Mouse (Mus musculus) cerebellum, adult 11 months (tissue): Measurements from ENCODE around the gene Pex11g.

Experiments
- DNase-seq: peaks from one replicate; pipeline ENCODE4 v3.0.0; 2022

The Pex11g gene

DNA sequence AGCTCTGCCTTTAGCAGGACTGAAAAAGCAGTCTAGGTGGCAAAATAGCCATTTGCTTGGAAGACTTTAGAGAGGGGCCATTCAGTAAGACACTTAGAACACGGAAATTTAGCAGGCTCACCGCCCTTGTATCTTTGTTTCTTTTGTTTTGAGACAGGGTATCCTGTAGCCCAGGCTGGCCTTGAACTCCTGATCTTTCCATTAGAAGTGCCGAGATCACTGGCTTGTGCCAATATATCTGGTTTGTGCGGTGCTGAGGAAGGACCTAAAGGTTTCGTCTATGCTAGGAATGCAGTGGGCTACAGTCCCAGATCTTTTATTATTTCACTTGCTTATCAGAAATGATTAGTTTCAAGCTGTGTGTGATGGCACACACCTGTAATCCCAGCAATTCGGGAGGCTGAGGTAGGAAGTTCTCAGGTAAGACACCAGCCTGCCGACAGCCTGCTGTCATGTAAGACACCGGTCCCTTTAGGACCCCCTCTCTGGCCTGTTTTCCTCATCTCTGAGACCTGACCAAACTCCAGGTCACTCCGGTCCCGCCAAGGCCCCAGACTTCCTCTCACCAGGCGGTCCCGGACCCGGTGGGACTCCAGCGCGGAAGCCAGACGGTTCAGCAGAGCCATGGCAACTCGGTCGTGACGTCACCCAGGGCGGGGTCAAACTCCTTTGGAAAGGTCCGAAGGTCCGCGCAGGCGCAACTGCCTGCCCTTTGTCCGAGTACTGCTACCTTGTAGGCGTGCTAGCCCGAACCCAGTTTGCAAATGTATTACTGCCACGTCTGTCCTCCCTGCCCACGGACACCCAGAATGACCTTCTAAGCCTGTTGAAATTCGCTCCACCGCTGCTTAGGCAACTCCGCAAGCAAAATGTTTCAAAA lies at the start of gene Pex11g:
Gene Pex11g, minus strand, starts transcription at position 675 of the 880 bp plus-strand sequence.
- DNase-seq = peak; percentile 96

DNA sequence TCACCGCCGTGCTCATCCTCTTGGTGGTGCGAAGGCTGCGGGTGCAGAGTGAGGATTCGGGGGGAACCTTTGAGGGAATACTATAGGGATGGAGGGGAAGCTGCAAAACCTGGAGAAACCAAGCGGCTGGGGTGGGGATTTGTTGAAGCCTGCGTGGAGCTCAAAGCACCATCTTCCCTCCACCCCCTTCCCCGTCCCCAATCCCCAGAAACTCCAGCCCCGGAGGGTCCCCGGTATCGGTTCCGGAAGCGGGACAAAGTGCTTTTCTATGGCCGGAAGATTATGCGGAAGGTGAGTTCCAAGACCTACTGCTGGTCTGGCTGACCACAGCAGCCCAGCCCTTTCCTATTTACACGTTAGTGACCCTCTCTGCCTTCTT lies 49.6 kb upstream of the Pex11g start:
- DNase-seq = no peak

DNA sequence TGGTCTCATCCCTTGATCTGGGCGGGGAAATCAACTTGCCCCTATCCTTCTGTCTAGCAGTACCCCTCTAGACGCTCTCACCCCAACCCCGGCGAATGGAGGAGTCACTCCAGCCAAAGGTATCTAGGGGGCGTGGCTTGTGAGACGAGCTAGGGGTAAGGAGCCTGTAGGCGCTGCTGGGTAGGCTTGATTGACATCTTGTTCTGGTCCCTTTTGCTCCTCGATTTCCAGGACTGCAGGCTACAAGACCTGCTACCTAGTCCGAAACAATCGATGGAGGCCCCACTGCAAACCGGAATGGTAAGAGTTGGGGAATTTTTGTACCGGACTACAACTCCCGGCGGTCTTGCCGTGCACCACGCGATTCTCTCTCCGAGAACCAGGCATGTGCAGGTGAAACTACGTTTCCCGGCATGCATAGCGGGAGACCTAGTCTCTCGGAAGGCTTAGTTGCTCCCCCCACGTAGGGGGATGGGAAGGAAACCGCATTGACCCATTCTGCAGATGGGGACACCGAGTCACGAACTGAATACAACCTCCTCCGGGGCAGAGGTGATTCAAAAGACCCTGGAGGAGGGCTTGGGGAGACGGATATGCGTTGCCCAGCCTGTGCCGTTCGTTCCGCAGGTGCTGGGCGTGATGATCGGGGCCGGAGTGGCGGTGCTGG lies 49.1 kb upstream of the Pex11g start:
- DNase-seq = peak; percentile 94

DNA sequence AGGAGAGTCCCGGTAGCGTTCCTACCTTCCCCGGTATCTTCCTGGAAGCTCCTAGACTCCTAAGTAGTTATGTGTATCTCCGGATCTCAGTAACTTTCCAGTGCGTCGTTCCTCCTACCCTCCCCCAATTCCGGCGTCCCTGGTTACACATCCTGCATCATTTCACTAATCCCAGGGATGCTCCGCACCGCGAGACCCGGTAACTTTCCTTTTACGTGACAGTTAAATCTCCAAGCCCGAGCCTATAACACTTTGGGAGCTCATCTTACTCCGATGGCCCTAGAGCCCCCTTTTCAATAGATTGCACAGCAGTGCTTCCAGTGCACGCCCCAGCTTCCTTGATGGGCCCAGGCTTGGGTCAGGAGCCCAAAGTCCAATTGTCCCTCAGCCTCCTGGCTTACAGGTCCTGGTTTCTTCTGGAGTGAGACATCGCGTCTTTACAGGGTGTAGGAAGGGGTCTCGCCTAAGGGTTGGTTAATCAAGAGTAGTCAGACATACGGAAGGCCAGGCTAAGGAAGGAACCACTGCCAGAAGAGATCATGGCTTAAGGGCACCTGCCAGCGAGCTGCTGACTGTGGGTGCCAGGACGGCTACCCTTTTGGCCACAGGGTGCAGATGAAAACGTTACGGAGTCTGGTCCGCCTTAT lies 48.4 kb upstream of the Pex11g start:
- DNase-seq = no peak

DNA sequence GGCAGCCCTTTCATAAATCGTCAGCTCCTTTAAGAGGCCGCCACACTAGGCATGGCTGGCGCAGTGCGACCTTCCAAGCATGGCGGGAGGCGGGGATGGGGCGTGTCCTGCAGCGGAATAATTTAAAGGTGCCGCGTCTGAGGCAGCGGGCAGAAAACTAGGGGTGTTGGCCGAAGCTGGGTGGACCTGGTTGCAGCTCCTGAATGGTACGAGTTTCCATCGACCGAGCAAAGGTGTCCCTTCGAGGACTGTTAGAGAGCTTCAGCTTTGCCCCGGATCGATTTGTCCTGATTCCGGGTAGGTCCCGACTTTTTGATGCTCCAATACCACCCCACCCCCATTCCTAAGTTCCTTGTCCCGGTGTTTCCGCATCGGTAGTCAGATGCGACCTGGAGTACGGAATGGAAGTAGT lies 47.8 kb upstream of the Pex11g start, which contains the start of gene Pnpla6:
Gene Pnpla6, plus strand, starts transcription at position 125 of the 412 bp plus-strand sequence.
- peak; percentile 88 for DNase-seq

DNA sequence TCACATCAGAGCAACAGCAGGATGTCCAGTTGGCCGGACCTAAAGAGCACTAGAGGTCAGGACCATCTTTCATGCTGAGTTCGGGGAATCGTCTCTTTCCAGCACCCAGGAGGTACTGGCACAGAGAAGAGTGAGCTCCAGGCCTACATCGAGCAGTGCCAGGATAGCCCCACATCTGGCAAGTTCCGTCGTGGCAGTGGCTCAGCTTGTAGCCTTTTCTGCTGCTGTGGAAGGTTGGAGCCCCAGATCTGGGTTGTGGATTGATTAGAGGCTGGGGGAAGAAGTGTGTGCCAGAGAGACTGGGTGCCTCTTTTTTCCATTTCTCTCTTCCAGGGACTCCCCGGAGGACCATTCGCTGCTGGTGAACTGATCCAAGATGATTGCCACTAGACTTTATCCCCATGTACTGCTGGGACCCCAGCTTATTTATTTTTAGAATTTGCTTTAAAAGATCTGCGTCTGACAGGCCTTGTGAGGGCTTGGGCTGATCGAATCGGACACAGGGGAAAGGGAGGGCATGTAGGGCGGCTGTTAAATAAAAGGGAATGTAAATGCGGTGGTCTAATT lies 47.3 kb upstream of the Pex11g start:
- DNase-seq = peak; percentile 47

DNA sequence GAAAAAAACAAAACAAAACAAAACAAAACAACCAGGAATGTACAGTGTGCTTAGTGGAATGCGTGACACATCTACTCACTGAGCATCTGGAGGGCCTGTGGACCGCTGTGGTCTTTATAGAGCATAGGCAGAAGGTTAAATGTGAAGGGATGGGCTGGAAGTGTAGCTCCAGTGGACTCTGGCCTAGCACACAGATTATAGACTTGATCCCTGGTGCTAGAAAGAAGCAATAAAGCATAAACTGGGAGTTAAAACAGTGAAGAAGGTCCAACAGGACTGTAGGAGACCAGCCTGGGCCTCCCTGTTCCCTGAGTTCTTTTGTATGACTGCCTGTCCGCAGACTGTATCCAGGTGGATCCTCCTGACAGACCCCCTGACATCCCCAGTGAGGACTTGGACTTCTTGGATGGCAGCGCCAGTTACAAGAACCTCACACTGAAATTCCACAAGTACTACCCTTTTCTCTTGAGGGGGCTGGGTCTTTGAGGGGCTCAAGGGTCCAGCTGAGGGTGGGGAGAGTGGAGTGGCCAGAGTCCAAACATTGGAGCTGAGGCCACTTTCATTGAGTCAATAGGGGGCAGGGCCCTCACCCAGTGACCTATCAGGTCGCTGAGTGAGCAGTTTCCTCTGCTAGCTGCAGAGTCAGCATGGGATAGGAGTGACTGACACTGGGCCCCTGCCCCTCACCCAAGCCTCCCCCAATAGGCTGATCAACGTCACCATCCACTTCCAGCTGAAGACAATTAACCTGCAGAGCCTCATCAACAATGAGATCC lies 40.7 kb upstream of the Pex11g start:
- no peak for DNase-seq

DNA sequence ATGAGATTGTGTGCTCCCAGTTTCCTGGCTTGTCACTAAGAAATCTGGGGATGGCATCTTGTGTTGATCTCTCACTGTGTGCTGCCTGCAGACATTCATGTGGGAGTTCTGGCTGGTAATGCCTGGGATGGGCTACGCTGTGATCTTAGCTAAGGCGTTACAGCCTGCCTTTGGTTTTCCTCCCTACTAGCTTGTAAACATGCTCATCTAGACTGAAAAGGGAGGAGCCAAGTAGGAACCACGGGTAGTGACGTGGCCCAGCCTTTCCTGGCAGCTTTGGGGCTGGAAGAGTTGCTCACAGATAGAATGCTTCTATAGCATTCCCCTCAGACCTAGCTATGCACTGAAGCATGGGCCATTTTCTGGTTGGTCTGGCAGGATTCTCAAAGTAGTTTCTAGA lies 34.7 kb upstream of the Pex11g start:
- DNase-seq = no peak

DNA sequence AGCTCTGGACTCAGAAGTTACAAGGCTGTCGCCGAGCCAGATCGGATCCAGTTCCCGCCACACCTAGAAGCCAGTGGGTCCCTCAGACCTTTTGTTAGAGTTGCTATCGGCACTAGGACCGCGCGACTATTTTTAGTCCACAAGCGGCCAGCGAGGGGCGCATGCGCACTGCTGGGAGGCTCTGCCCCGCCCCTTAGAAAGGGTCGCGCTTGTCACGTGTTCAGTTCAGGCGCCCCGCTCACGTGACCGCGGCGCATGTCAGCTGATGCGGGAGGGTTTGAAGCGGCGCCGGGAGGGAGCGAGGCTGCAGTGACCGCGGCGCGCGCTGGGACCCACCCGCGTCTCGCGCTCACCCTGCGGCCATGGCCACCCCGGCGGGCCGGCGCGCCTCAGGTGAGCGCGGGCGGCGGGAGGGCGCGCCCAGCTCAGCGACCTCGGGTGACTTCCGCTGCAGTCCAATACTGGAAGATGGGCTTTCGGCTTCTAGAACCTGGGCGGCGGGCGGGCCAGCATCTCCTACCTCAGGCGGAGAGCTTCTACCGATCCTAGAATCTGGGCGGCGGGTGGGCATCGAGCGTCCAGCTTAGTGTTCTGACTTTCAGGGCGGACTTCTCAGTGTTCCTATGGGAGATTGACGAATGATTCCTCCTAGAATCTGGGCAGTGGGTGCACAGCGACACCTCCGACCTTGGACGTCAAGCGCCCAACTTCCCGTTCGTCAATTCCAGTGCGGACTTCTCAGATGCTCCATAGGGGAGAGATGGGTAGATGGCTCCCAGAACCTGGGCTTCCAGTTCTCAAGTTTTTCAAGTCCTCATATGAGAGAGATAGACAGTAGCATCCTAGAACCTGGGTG lies 33.0 kb upstream of the Pex11g start, which contains the start of gene Mcoln1:
Gene Mcoln1, plus strand, starts transcription at position 223 of the 856 bp plus-strand sequence.
- peak; percentile 98 for DNase-seq

DNA sequence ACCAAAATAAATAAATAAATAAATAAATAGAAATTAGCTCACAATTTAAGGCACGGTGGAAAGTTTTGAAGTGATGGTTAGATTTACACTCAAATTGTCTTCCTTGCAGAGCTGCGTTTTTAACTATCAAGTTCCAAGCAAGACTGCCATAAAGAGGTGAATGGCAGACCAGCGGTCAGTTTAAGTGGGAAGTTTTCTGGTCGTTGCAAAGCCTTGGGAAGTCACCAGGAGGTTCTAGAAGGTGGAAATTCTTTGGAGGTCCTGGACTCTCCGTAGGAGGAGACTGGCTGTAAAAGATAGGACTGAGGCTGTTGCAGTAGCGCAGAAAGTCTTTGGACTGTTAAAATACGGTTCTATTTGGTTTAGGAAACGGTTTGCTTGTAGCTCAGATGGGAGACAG lies 32.3 kb upstream of the Pex11g start:
- DNase-seq = no peak

DNA sequence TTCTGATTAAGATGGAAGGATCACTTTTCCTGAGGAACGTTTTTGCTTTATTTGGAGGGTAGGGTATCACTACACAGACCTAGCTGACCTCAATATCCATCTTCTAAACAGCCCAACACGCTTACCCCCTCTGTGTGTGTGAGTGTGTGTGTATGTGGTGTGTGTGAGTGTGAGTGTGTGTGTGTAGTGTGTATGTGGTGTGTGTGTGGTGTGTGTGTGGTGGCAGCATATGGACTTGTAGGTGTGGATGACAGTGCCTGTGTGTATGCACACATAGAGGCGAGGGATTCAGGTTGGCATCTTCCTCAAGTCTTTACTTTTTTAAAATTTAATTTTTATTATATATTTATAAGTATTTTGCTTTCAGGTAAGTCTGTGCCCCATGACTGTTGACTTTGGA lies 31.1 kb upstream of the Pex11g start:
- no peak for DNase-seq

DNA sequence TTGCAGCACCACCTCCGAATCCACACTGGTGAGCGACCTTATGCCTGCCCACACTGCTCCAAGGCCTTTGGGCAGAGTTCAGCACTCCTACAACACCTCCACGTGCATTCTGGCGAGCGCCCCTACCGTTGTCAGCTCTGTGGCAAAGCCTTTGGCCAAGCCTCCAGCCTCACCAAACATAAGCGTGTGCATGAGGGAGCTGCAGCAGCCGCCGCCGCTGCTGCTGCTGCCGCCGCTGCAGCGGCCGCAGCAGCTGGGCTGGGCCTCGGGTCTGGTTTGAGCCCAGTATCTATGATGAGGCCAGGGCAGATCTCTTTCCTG lies 28.9 kb upstream of the Pex11g start:
- DNase-seq = no peak

DNA sequence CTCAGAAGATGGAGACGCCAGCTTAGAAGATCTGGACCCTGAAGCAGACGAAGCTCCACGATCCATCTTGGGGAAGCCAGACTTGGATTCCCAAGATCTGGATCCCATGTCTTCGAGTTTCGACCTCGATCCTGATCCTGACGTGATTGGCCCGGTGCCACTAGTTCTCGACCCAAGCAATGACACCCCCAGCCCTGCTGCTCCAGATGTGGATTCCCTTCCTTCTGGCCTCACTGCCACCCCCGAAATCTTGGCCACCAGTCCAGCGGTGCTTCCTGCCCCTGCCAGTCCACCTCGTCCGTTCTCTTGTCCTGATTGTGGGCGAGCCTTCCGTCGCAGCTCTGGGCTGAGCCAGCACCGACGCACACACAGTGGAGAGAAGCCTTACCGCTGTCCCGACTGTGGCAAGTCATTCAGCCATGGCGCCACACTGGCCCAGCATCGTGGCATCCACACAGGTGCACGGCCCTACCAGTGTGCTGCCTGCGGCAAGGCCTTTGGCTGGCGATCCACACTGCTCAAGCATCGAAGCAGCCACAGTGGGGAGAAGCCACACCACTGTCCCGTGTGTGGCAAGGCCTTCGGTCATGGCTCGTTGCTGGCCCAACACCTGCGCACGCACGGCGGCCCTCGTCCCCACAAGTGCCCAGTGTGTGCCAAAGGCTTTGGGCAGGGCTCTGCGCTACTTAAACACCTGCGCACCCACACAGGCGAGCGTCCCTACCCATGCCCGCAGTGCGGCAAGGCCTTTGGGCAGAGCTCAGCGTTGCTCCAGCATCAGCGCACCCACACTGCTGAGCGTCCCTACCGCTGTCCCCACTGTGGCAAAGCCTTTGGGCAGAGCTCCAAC lies 28.3 kb upstream of the Pex11g start:
- no peak for DNase-seq

DNA sequence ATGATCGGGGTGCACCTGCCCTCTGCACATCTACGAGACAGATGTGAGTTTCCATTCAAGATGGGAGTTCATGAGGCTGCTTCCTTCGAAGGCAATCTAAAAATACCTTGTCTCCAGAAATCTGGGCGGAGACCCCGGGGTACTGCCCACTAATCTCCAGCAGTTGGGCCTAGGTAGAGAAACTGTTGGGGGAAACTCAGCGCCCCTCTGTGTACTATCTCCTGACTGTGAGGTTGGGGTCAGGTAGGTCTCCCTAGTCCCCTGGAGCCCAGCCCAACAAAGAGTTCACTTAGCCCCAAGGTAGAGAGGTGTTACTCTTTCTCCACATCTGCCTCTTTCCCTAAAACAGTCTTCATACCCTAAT lies 26.3 kb upstream of the Pex11g start:
- DNase-seq = no peak

DNA sequence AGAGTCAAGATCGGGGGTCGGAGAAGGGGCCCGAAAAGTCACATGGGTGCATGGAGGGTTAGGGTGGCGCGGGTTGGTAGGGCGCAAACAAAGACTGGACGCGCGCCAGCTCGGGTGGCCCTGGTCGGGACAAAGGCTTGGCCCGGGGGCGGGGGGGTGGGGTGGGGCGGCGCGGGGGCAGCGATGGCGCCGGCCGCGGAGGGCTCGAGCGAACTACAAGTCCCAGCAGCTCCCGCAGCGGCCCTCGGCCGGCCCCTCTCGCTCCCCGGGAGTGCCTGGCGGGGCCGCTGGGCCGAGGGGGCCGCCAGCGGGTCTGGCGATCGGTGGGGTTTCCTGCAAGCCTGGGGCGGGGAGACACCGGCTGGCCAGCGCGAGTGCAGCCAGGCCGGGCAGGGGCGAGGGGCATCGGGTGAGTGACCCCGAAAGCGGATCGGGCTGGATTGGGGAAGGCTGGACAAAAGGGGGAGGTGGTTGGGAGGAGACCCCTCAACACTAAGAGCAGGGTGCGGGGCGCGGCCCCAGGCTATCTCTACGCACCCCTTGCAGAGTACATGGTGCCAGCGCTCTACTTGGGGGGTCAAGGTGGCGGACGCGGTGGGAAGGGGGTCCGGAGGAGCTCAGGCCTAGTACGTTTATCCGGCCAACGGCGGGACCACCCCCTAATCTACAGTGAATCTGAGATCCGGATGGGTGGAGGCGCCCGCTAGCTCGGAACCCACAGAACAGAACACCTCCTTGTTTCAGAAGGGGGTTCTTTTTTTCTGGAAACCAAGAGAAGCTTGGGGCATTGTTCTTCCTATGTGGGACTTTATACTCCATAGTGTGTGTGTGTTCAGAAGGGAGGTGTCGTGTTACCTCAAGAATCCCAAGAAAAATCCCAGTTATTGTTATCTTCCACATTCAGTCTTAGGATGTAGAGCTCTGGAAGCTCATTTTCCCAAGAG lies 25.7 kb upstream of the Pex11g start, which contains the start of gene Zfp358:
Gene Zfp358, plus strand, starts transcription at position 238 of the 944 bp plus-strand sequence.
- peak; percentile 74 for DNase-seq

DNA sequence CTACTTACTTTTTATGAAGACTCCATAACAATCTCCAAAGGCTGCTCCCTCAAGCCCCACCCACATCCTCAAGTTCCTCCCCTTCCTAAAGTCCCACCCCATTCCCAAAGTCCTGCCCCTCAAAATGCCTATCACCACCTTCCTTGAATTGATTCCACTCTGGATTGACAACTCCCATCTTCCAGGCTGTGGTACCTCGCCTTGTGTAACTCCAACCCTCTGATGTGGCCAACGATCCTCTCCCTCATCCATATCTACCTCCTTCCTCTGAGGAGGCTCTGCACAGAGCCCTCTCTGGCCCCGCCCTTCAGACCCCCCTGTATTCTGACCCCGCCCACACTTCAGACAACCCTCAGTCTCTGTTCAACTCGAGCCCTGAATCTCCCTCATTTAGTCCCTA lies 17.7 kb upstream of the Pex11g start:
- DNase-seq = no peak

DNA sequence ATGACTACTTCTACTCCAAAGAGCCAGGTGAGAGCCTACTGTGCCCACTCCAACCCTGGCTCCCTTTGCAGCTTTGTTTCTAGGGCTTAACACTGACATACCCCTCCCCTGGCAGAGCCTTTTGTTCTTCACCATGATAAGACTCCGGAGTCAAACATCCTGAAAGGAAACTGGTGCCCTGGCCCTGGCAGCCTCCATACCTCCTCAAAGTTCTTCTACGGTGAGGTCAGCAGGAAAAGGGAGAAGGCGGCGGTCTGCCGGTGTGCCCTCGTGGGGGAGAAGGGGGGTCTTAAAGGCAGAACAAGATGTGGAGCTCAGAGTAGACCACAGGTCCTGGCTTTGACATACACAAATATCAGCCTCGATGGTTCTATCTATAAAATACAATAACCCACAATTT lies 16.1 kb upstream of the Pex11g start:
- no peak for DNase-seq

DNA sequence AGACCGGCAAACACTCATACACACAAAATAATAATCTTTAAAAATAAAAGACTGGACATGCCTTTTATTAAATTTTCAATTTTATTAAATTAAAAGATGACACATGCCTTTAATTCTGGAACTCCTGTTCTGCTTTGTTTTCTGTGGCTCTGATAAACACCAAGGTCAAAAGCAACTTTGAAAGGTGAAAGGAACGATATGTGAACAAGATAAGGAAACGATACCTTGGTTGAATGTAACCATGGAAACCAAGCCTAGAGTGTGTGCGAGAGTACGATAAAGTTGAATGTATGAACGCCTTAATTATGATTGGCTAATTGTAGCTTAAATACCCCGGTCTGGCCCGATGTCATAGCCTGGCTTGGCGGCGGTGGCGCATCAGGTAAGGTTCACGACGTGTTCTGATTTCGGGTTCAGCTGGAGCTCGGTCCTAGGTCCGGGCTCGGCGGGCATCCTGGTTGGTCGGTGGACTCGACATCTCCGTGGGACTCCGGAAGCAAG lies 14.8 kb upstream of the Pex11g start:
- no peak for DNase-seq

DNA sequence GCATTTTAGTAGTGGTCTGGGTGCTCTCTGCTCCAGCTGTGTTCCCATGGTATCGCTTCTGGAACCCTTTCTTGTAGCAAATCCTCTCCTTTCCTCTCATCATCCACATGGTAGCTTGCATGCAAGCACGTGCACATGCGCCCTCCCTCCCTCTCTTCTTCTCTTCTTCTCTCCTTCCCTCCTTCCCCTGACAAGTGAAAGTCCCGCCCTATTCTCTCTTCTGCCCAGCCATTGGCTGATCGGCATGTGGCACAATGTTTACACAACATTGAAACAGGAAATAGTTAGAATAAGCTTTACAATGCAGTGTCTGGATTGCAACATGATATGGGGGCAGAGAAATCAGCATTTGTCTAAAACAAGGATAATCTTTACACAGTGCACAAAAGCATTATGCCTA lies 14.1 kb upstream of the Pex11g start:
- DNase-seq = no peak
